ENCODE assay signal across 15 mouse cellular contexts in genomic region chr3:68593073-68593867, GRCm38 (mm10).
DNase-seq lines count a peak whose midpoint lies in the region; ATAC-seq and TF ChIP-seq lines count a peak whose summit lies in the region.
"Had no signal": no experiment of that assay in that cellular context is flagged by ENCODE, and none has a peak within 500 bp of the region (broad histone marks: within the 10 kb centered on the region; RNA-seq: fewer than 3 reads in every experiment).

No protein-coding gene starts in this region.

- H3K9ac ChIP-seq in hindbrain, embryonic 12.5 days: no peak overlapping the region
- H3K9ac ChIP-seq in hindbrain, embryonic 11.5 days (ENCODE audit: low read depth, low read length): no peak overlapping the region
- no peak overlapping the region for H3K9ac ChIP-seq in lung, postnatal 0 days (replicated peaks; ENCODE audit: low read depth)
- H3K9ac ChIP-seq in hindbrain, postnatal 0 days (replicated peaks; ENCODE audit: low read length): no peak overlapping the region; the same call in 1 of the 2 replicates
- no peak overlapping the region for H3K9ac ChIP-seq in liver, embryonic 16.5 days (ENCODE audit: low read depth, low read length)
- H3K9ac ChIP-seq: embryonic facial prominence, embryonic 13.5 days; heart, embryonic 13.5 days had no signal

- H3K4me3 ChIP-seq in hindbrain, embryonic 12.5 days: no peak overlapping the region
- no peak overlapping the region for H3K4me3 ChIP-seq in hindbrain, embryonic 11.5 days (ENCODE audit: low read depth, low read length)
- H3K4me3 ChIP-seq in lung, postnatal 0 days (ENCODE audit: low read depth, low read length): no peak overlapping the region
- H3K4me3 ChIP-seq in hindbrain, postnatal 0 days (ENCODE audit: low read length): no peak overlapping the region
- no peak overlapping the region for H3K4me3 ChIP-seq in liver, embryonic 16.5 days (ENCODE audit: low read depth, low read length)
- H3K4me3 ChIP-seq: embryonic facial prominence, embryonic 13.5 days; heart, embryonic 13.5 days had no signal

- no peaks in the 10 kb centered on the region for H3K27me3 ChIP-seq in hindbrain, embryonic 12.5 days
- H3K27me3 ChIP-seq in hindbrain, embryonic 11.5 days (ENCODE audit: control insufficient read depth, insufficient read depth, low read length): no peaks in the 10 kb centered on the region
- H3K27me3 ChIP-seq in lung, postnatal 0 days (replicated peaks; ENCODE audit: insufficient read depth, low read length): no peaks in the 10 kb centered on the region
- no peaks in the 10 kb centered on the region for H3K27me3 ChIP-seq in hindbrain, postnatal 0 days (ENCODE audit: insufficient read depth, low read length)
- H3K27me3 ChIP-seq in liver, embryonic 16.5 days (ENCODE audit: control insufficient read depth, insufficient read depth, low read depth, low read length): no peaks in the 10 kb centered on the region
- H3K27me3 ChIP-seq: embryonic facial prominence, embryonic 13.5 days; heart, embryonic 13.5 days; Patski had no signal

- WGBS in hindbrain, embryonic 12.5 days: 59% methylated on average over 12 of the region's 12 CpGs
- 66% methylated on average over 12 of the region's 12 CpGs for WGBS in hindbrain, embryonic 11.5 days
- WGBS in lung, postnatal 0 days: 50% methylated on average over 12 of the region's 12 CpGs
- 35% methylated on average over 12 of the region's 12 CpGs for WGBS in hindbrain, postnatal 0 days
- 70% methylated on average over 12 of the region's 12 CpGs for WGBS in liver, embryonic 16.5 days (ENCODE audit: insufficient replicate concordance)

- no peak for TF ChIP-seq CTCF in lung, postnatal 0 days (IDR thresholded peaks at IDR 0.05)
- TF ChIP-seq CTCF in hindbrain, postnatal 0 days (IDR thresholded peaks at IDR 0.05; ENCODE audit: low read depth): no peak

- H3K27ac ChIP-seq in hindbrain, embryonic 12.5 days: peak overlapping the region; percentile 44; the same call in 1 of the 2 replicates
- H3K27ac ChIP-seq in hindbrain, embryonic 11.5 days (ENCODE audit: low read depth, low read length): no peak overlapping the region
- H3K27ac ChIP-seq in lung, postnatal 0 days (ENCODE audit: low read length): no peak overlapping the region
- H3K27ac ChIP-seq in hindbrain, postnatal 0 days: peak overlapping the region; percentile 32; the same call in 1 of the 2 replicates
- H3K27ac ChIP-seq in liver, embryonic 16.5 days (ENCODE audit: low read length): no peak overlapping the region; the same call in 1 of the 2 replicates
- H3K27ac ChIP-seq: embryonic facial prominence, embryonic 13.5 days; heart, embryonic 13.5 days; macrophage had no signal

- no peak for ATAC-seq in hindbrain, embryonic 12.5 days (ENCODE audit: low FRiP score)
- ATAC-seq in hindbrain, embryonic 11.5 days (ENCODE audit: low FRiP score): no peak
- ATAC-seq in lung, postnatal 0 days: no peak
- ATAC-seq in hindbrain, postnatal 0 days: no peak
- peak; percentile 61; the same call in 1 of the 2 replicates for ATAC-seq in liver, embryonic 16.5 days (ENCODE audit: low read depth)
- ATAC-seq: Patski had no signal

- no peak overlapping the region for H3K4me2 ChIP-seq in hindbrain, embryonic 12.5 days (replicated peaks)
- H3K4me2 ChIP-seq in hindbrain, embryonic 11.5 days (replicated peaks; ENCODE audit: low read depth, low read length): no peak overlapping the region
- 0 out of 2 replicates have a peak overlapping the region, but pooled peaks have one; percentile 9 for H3K4me2 ChIP-seq in lung, postnatal 0 days (replicated peaks; ENCODE audit: low read depth, low read length)
- no peak overlapping the region for H3K4me2 ChIP-seq in hindbrain, postnatal 0 days (ENCODE audit: low read depth, low read length)
- peak overlapping the region; percentile 21; the same call in 1 of the 2 replicates for H3K4me2 ChIP-seq in liver, embryonic 16.5 days (ENCODE audit: low read depth, low read length)
- H3K4me2 ChIP-seq: embryonic facial prominence, embryonic 13.5 days; heart, embryonic 13.5 days had no signal

- no peak for TF ChIP-seq EP300 in lung, postnatal 0 days (IDR thresholded peaks at IDR 0.05)

- H3K4me1 ChIP-seq in hindbrain, embryonic 12.5 days: peaks cover 39% of the 10 kb centered on the region
- no peaks in the 10 kb centered on the region; the same call in 1 of the 2 replicates for H3K4me1 ChIP-seq in hindbrain, embryonic 11.5 days (replicated peaks; ENCODE audit: control insufficient read depth, insufficient read depth, low read length)
- no peaks in the 10 kb centered on the region for H3K4me1 ChIP-seq in lung, postnatal 0 days (ENCODE audit: insufficient read depth, low read depth, low read length)
- H3K4me1 ChIP-seq in hindbrain, postnatal 0 days (ENCODE audit: insufficient read depth, low read length): no peaks in the 10 kb centered on the region; the same call in 1 of the 2 replicates
- H3K4me1 ChIP-seq in liver, embryonic 16.5 days (ENCODE audit: control insufficient read depth, low read depth, low read length): no peaks in the 10 kb centered on the region

- no peak for DNase-seq in hindbrain, embryonic 11.5 days (ENCODE audit: low spot score)
- DNase-seq in lung, postnatal 0 days (ENCODE audit: low spot score): no peak
- DNase-seq in lung, postnatal 10 days: no peak
- no peak for DNase-seq in hindbrain, postnatal 0 days (ENCODE audit: low spot score)
- no peak for DNase-seq in retina, embryonic 14.5 days (ENCODE audit: low spot score)
- DNase-seq in heart, postnatal 4 days: no peak
- DNase-seq: adrenal gland, postnatal 10 days; cerebellum, adult 8-10 months; kidney, adult 2 months had no signal

- H3K36me3 ChIP-seq in hindbrain, embryonic 12.5 days: peaks cover 6% of the 10 kb centered on the region; the same call in 1 of the 2 replicates
- H3K36me3 ChIP-seq in hindbrain, embryonic 11.5 days (ENCODE audit: control insufficient read depth, insufficient read depth, low read length): no peaks in the 10 kb centered on the region
- H3K36me3 ChIP-seq in lung, postnatal 0 days (ENCODE audit: insufficient read depth, low read length): no peaks in the 10 kb centered on the region
- peaks cover 3% of the 10 kb centered on the region; the same call in 1 of the 2 replicates for H3K36me3 ChIP-seq in hindbrain, postnatal 0 days (ENCODE audit: insufficient read depth, low read length)
- H3K36me3 ChIP-seq in liver, embryonic 16.5 days (ENCODE audit: control insufficient read depth, insufficient read depth): no peaks in the 10 kb centered on the region
- H3K36me3 ChIP-seq: embryonic facial prominence, embryonic 13.5 days had no signal

- no peaks in the 10 kb centered on the region for H3K9me3 ChIP-seq in hindbrain, embryonic 12.5 days (replicated peaks)
- no peaks in the 10 kb centered on the region for H3K9me3 ChIP-seq in hindbrain, embryonic 11.5 days (ENCODE audit: control insufficient read depth, low read length)
- H3K9me3 ChIP-seq in lung, postnatal 0 days (ENCODE audit: low read length): no peaks in the 10 kb centered on the region
- no peaks in the 10 kb centered on the region for H3K9me3 ChIP-seq in hindbrain, postnatal 0 days (ENCODE audit: low read length)
- H3K9me3 ChIP-seq in liver, embryonic 16.5 days (replicated peaks; ENCODE audit: control insufficient read depth, low read length): no peaks in the 10 kb centered on the region
- H3K9me3 ChIP-seq: embryonic facial prominence, embryonic 13.5 days; heart, embryonic 13.5 days had no signal

Comparison
In these comparisons a context has a peak if more than half of its experiments do, and no peak if none do; other contexts are left out.
1. H3K27ac ChIP-seq: peak in hindbrain, embryonic 12.5 days (single experiment) and hindbrain, postnatal 0 days (single experiment); none in hindbrain, embryonic 11.5 days (single experiment), lung, postnatal 0 days (single experiment) and liver, embryonic 16.5 days (single experiment).
2. H3K4me2 ChIP-seq: peak in lung, postnatal 0 days (single experiment) and liver, embryonic 16.5 days (single experiment); none in hindbrain, embryonic 12.5 days (single experiment), hindbrain, embryonic 11.5 days (single experiment) and hindbrain, postnatal 0 days (single experiment).